Mouse (Mus musculus): Measurements from ENCODE around the gene Dlg2. TPM values are rescaled to one million over a fixed set of nuclear protein-coding genes. Genes with fewer than 3 reads are reported as not detected.

Dlg2 gene
- total and polyA plus RNA-seq, 3 experiments = 0.49 to 0.68 TPM; not detected in 1

- TF ChIP-seq GATA2 (IDR thresholded peaks at IDR 0.05; ENCODE audit: borderline replicate concordance, low read depth, low read length) = no peak
- no peak for TF ChIP-seq GATA1 (IDR thresholded peaks at IDR 0.05; ENCODE audit: borderline replicate concordance, low read length)
- no peak for TF ChIP-seq TAL1 (conservative IDR thresholded peaks at IDR 0.05; ENCODE audit: low read depth, low read length)
- H3K4me1 ChIP-seq (ENCODE audit: insufficient read depth, low read depth, low read length) = no peaks in the 10 kb centered on the region
- no peak overlapping the region for H3K4me3 ChIP-seq (ENCODE audit: low read depth, low read length)
- ATAC-seq (ENCODE audit: extremely low read depth, insufficient number of reproducible peaks, low FRiP score, poor library complexity, severe bottlenecking) = no peak
- H3K36me3 ChIP-seq (replicated peaks) = no peaks in the 10 kb centered on the region
- no peaks in the 10 kb centered on the region for H3K9me3 ChIP-seq (replicated peaks)
- DNase-seq (ENCODE audit: low spot score) = no peak
- H3K27me3 ChIP-seq (ENCODE audit: insufficient read depth, low read length) = no peaks in the 10 kb centered on the region; the same call in 1 of the 2 replicates
Observed at GRCm38 (mm10) chr7:91543286-91543650, 1066.8 kb downstream of the Dlg2 start.

GRCm38 (mm10) chr7:91544600-91544999 is 1068.1 kb downstream of the Dlg2 start:
- no peak for TF ChIP-seq TAL1 (conservative IDR thresholded peaks at IDR 0.05; ENCODE audit: low read depth, low read length)
- no peak for TF ChIP-seq GATA1 (IDR thresholded peaks at IDR 0.05; ENCODE audit: borderline replicate concordance, low read length)
- no peak for TF ChIP-seq CTCF (IDR thresholded peaks at IDR 0.05; ENCODE audit: low read depth, low read length)
- Histone ChIP-seq H3K36me3 (replicated peaks) (no peaks in the 10 kb centered on the region), H3K27me3 (ENCODE audit: insufficient read depth, low read length) (no peaks in the 10 kb centered on the region; the same call in 1 of the 2 replicates), H3K4me1 (ENCODE audit: insufficient read depth, low read depth, low read length) (no peaks in the 10 kb centered on the region), H3K9me3 (replicated peaks) (no peaks in the 10 kb centered on the region), H3K4me3 (ENCODE audit: low read depth, low read length) (no peak overlapping the region)
- DNase-seq (ENCODE audit: low spot score) (no peak), ATAC-seq (ENCODE audit: extremely low read depth, insufficient number of reproducible peaks, low FRiP score, poor library complexity, severe bottlenecking) (no peak)

GRCm38 (mm10) chr7:91548796-91549195 is 1072.3 kb downstream of the Dlg2 start:
- Histone ChIP-seq H3K4me3 (ENCODE audit: low read depth, low read length) (no peak overlapping the region), H3K4me1 (ENCODE audit: insufficient read depth, low read depth, low read length) (no peaks in the 10 kb centered on the region), H3K9me3 (replicated peaks) (no peaks in the 10 kb centered on the region), H3K36me3 (replicated peaks) (no peaks in the 10 kb centered on the region), H3K27me3 (ENCODE audit: insufficient read depth, low read length) (no peaks in the 10 kb centered on the region)
- ATAC-seq (ENCODE audit: extremely low read depth, insufficient number of reproducible peaks, low FRiP score, poor library complexity, severe bottlenecking) (no peak), DNase-seq (ENCODE audit: low spot score) (no peak)
- TF ChIP-seq TAL1 (conservative IDR thresholded peaks at IDR 0.05; ENCODE audit: low read depth, low read length) = no peak
- TF ChIP-seq CTCF (IDR thresholded peaks at IDR 0.05; ENCODE audit: low read depth, low read length) = no peak
- TF ChIP-seq POLR2AphosphoS5 (IDR thresholded peaks at IDR 0.05; ENCODE audit: insufficient replicate concordance, low read depth, low read length) = no peak
- TF ChIP-seq GATA1 (IDR thresholded peaks at IDR 0.05; ENCODE audit: borderline replicate concordance, low read length) = no peak
- no peak for TF ChIP-seq GATA2 (IDR thresholded peaks at IDR 0.05; ENCODE audit: borderline replicate concordance, low read depth, low read length)

- DNase-seq (ENCODE audit: low spot score) (no peak), ATAC-seq (ENCODE audit: extremely low read depth, insufficient number of reproducible peaks, low FRiP score, poor library complexity, severe bottlenecking) (no peak)
- Histone ChIP-seq H3K9me3 (replicated peaks) (no peaks in the 10 kb centered on the region), H3K36me3 (replicated peaks) (no peaks in the 10 kb centered on the region), H3K4me3 (ENCODE audit: low read depth, low read length) (no peak overlapping the region), H3K27me3 (ENCODE audit: insufficient read depth, low read length) (no peaks in the 10 kb centered on the region), H3K4me1 (ENCODE audit: insufficient read depth, low read depth, low read length) (no peaks in the 10 kb centered on the region)
- TF ChIP-seq GATA2 (IDR thresholded peaks at IDR 0.05; ENCODE audit: borderline replicate concordance, low read depth, low read length) = no peak
- TF ChIP-seq CTCF (IDR thresholded peaks at IDR 0.05; ENCODE audit: low read depth, low read length) = no peak
- TF ChIP-seq POLR2AphosphoS5 (IDR thresholded peaks at IDR 0.05; ENCODE audit: insufficient replicate concordance, low read depth, low read length) = no peak
- no peak for TF ChIP-seq TAL1 (conservative IDR thresholded peaks at IDR 0.05; ENCODE audit: low read depth, low read length)
- no peak for TF ChIP-seq GATA1 (IDR thresholded peaks at IDR 0.05; ENCODE audit: borderline replicate concordance, low read length)
Observed at GRCm38 (mm10) chr7:91557582-91557981, 1081.1 kb downstream of the Dlg2 start.

- no peak for DNase-seq (ENCODE audit: low spot score)
- no peak overlapping the region for H3K4me3 ChIP-seq (ENCODE audit: low read depth, low read length)
- TF ChIP-seq GATA1 (IDR thresholded peaks at IDR 0.05; ENCODE audit: borderline replicate concordance, low read length) (no peak), GATA2 (IDR thresholded peaks at IDR 0.05; ENCODE audit: borderline replicate concordance, low read depth, low read length) (no peak), TAL1 (conservative IDR thresholded peaks at IDR 0.05; ENCODE audit: low read depth, low read length) (no peak), CTCF (IDR thresholded peaks at IDR 0.05; ENCODE audit: low read depth, low read length) (no peak), POLR2AphosphoS5 (IDR thresholded peaks at IDR 0.05; ENCODE audit: insufficient replicate concordance, low read depth, low read length) (no peak)
- no peaks in the 10 kb centered on the region for H3K36me3 ChIP-seq (replicated peaks)
- ATAC-seq (ENCODE audit: extremely low read depth, insufficient number of reproducible peaks, low FRiP score, poor library complexity, severe bottlenecking) = no peak
- no peaks in the 10 kb centered on the region for H3K27me3 ChIP-seq (ENCODE audit: insufficient read depth, low read length)
- H3K4me1 ChIP-seq (ENCODE audit: insufficient read depth, low read depth, low read length) = no peaks in the 10 kb centered on the region
- H3K9me3 ChIP-seq (replicated peaks) = no peaks in the 10 kb centered on the region
Observed at GRCm38 (mm10) chr7:91567423-91567822, 1091.0 kb downstream of the Dlg2 start.

- H3K4me1 ChIP-seq (ENCODE audit: insufficient read depth, low read depth, low read length) = no peaks in the 10 kb centered on the region
- TF ChIP-seq POLR2AphosphoS5 (IDR thresholded peaks at IDR 0.05; ENCODE audit: insufficient replicate concordance, low read depth, low read length) (no peak), TAL1 (conservative IDR thresholded peaks at IDR 0.05; ENCODE audit: low read depth, low read length) (no peak), GATA1 (IDR thresholded peaks at IDR 0.05; ENCODE audit: borderline replicate concordance, low read length) (no peak), CTCF (IDR thresholded peaks at IDR 0.05; ENCODE audit: low read depth, low read length) (no peak), GATA2 (IDR thresholded peaks at IDR 0.05; ENCODE audit: borderline replicate concordance, low read depth, low read length) (no peak)
- H3K4me3 ChIP-seq (ENCODE audit: low read depth, low read length) = no peak overlapping the region
- DNase-seq (ENCODE audit: low spot score) = no peak
- H3K27me3 ChIP-seq (ENCODE audit: insufficient read depth, low read length) = no peaks in the 10 kb centered on the region
- no peaks in the 10 kb centered on the region for H3K9me3 ChIP-seq (replicated peaks)
- H3K36me3 ChIP-seq (replicated peaks) = no peaks in the 10 kb centered on the region
- no peak for ATAC-seq (ENCODE audit: extremely low read depth, insufficient number of reproducible peaks, low FRiP score, poor library complexity, severe bottlenecking)
Observed at GRCm38 (mm10) chr7:91570969-91571368, 1094.5 kb downstream of the Dlg2 start.

- no peak for TF ChIP-seq POLR2AphosphoS5 (IDR thresholded peaks at IDR 0.05; ENCODE audit: insufficient replicate concordance, low read depth, low read length)
- TF ChIP-seq GATA2 (IDR thresholded peaks at IDR 0.05; ENCODE audit: borderline replicate concordance, low read depth, low read length) = no peak
- no peak for TF ChIP-seq CTCF (IDR thresholded peaks at IDR 0.05; ENCODE audit: low read depth, low read length)
- ATAC-seq (ENCODE audit: extremely low read depth, insufficient number of reproducible peaks, low FRiP score, poor library complexity, severe bottlenecking) (no peak), DNase-seq (ENCODE audit: low spot score) (no peak)
- Histone ChIP-seq H3K36me3 (replicated peaks) (no peaks in the 10 kb centered on the region), H3K9me3 (replicated peaks) (no peaks in the 10 kb centered on the region), H3K4me3 (ENCODE audit: low read depth, low read length) (no peak overlapping the region), H3K27me3 (ENCODE audit: insufficient read depth, low read length) (no peaks in the 10 kb centered on the region), H3K4me1 (ENCODE audit: insufficient read depth, low read depth, low read length) (no peaks in the 10 kb centered on the region)
Observed at GRCm38 (mm10) chr7:91572666-91573065, 1096.2 kb downstream of the Dlg2 start.

All from G1E (cell line).